8 mouse cellular contexts compared by ENCODE assay signal in the genomic region with DNA sequence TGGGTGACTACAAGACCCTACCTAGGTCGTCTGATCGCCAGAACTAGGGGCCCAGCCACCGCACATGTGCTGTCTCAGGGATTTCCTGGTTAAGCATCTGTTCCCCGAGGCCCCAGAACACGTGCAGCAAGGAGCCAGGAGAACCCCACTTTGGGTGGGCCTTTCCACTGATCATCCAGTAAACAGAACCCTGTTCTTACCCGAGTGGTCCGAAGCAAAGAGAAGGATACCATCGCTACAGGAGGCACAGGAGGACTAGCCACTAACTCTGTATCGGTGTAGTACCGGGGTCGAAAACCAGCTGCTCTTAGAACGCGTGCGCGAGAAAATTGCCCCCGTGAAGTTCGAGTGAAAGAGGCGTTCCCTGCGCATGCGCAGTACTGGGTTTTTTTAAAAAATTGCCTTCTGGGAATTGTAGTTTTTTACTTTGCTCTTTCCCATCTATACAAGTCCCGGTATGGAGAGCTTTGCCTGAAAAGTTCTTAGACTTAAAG. TPM values are rescaled to one million over a fixed set of nuclear protein-coding genes. Genes with fewer than 3 reads are reported as not detected.
DNase-seq lines count a peak whose midpoint lies in the region; ATAC-seq lines count a peak whose summit lies in the region.

A gene (minus strand): TSS at position 357 of the 494 bp plus-strand sequence.

- WGBS in heart, embryonic 11.5 days (ENCODE audit: insufficient replicate concordance): under 1% methylated on average over 21 of the region's 21 CpGs
- 0% methylated on average over 21 of the region's 21 CpGs for WGBS in kidney, embryonic 15.5 days

- peak; percentile 87 for DNase-seq in brain, embryonic 18.5 days (ENCODE audit: low read depth, low spot score)
- peak; percentile 91 for DNase-seq in liver
- peak; percentile 77 to 85 for DNase-seq in spleen, postnatal 36 days (ENCODE audit: low spot score in 2 of 2)

- peak within 1 kb of the TSS; percentile 75 for H3K4me2 ChIP-seq in heart, embryonic 11.5 days
- H3K4me2 ChIP-seq in kidney, embryonic 15.5 days: peak within 1 kb of the TSS; percentile 85

- peak within 1 kb of the TSS; percentile 56 for H3K9ac ChIP-seq in heart, embryonic 11.5 days (ENCODE audit: low read depth, low read length)
- peak within 1 kb of the TSS; percentile 43 for H3K9ac ChIP-seq in kidney, embryonic 15.5 days

- no peak within 1 kb of the TSS for H3K27ac ChIP-seq in heart, embryonic 11.5 days (ENCODE audit: low read depth, low read length)
- no peak within 1 kb of the TSS for H3K27ac ChIP-seq in kidney, embryonic 15.5 days

- H3K9me3 ChIP-seq in erythroblast, embryonic 14.5 days (ENCODE audit: control insufficient read depth, low read length): peaks cover 9% of the 10 kb centered on the region; the same call in 1 of the 2 replicates
- H3K9me3 ChIP-seq in heart, embryonic 11.5 days (replicated peaks; ENCODE audit: control insufficient read depth, low read length): no peaks in the 10 kb centered on the region
- H3K9me3 ChIP-seq in kidney, embryonic 15.5 days (replicated peaks): no peaks in the 10 kb centered on the region

- peaks cover 54% of the 10 kb centered on the region for H3K4me1 ChIP-seq in erythroblast, embryonic 14.5 days (ENCODE audit: control insufficient read depth)
- H3K4me1 ChIP-seq in heart, embryonic 11.5 days (ENCODE audit: control insufficient read depth, insufficient read depth, low read length): peaks cover 22% of the 10 kb centered on the region
- H3K4me1 ChIP-seq in kidney, embryonic 15.5 days: peaks cover 58% of the 10 kb centered on the region

- peak within 1 kb of the TSS; percentile 82 for H3K4me3 ChIP-seq in erythroblast, embryonic 14.5 days (replicated peaks)
- peak within 1 kb of the TSS; percentile 55 for H3K4me3 ChIP-seq in heart, embryonic 11.5 days (ENCODE audit: low read depth, low read length)
- peak within 1 kb of the TSS; percentile 57 for H3K4me3 ChIP-seq in kidney, embryonic 15.5 days (replicated peaks)

- H3K36me3 ChIP-seq in erythroblast, embryonic 14.5 days (ENCODE audit: control insufficient read depth): peaks cover 43% of the 10 kb centered on the region
- H3K36me3 ChIP-seq in heart, embryonic 11.5 days (ENCODE audit: control insufficient read depth, insufficient read depth, low read length): peaks cover 8% of the 10 kb centered on the region; the same call in 1 of the 2 replicates
- peaks cover 34% of the 10 kb centered on the region for H3K36me3 ChIP-seq in kidney, embryonic 15.5 days

- H3K27me3 ChIP-seq in erythroblast, embryonic 14.5 days (ENCODE audit: control insufficient read depth): peaks cover 44% of the 10 kb centered on the region
- peaks cover 41% of the 10 kb centered on the region for H3K27me3 ChIP-seq in heart, embryonic 11.5 days (ENCODE audit: control insufficient read depth, insufficient read depth, low read length)
- peaks cover 61% of the 10 kb centered on the region for H3K27me3 ChIP-seq in kidney, embryonic 15.5 days

- ATAC-seq in CD4-positive, CD25-positive, alpha-beta regulatory T cell, adult 4 months: peak; percentile 68
- ATAC-seq in heart, embryonic 11.5 days (replicated peaks; ENCODE audit: insufficient number of reproducible peaks, low FRiP score, low TSS enrichment): peak; percentile 58
- ATAC-seq in kidney, embryonic 15.5 days (replicated peaks; ENCODE audit: low FRiP score): peak; percentile 45; the same call in 1 of the 2 replicates
- ATAC-seq in monocyte, adult 5-6 weeks (replicated peaks; ENCODE audit: insufficient number of reproducible peaks, low FRiP score, low TSS enrichment, poor library complexity, severe bottlenecking): no peak

RNA-seq across cellular contexts. Expression of the gene that starts here (rescaled TPM):
- 10 to 100 TPM; 55.4 to 78.3 TPM for polyA plus RNA-seq in CD4-positive, CD25-positive, alpha-beta regulatory T cell, adult 4 months (2017; shearing (Covaris generic))
- 27.8 and 31.8 TPM in 2 replicates for polyA plus RNA-seq in erythroblast, embryonic 14.5 days (2012)
- polyA plus RNA-seq in heart, embryonic 11.5 days (2014; fragmentation: Nextera tagmentation; extraction: Ambion mirVana): 71.3 and 82.7 TPM in 2 replicates
- polyA plus RNA-seq in kidney, embryonic 15.5 days (2015; fragmentation: Nextera tagmentation; extraction: Ambion mirVana): 99.8 and 111 TPM in 2 replicates
- total RNA-seq in monocyte, adult 5-6 weeks (2017): 7.9 to 28.8 TPM (median 11.5 TPM) in 3 replicates
